12 mouse cellular contexts compared by ENCODE assay signal in genomic region chr17:46255147-46255546, GRCm38 (mm10). TPM values are rescaled to one million over a fixed set of nuclear protein-coding genes. Genes with fewer than 3 reads are reported as not detected.
DNase-seq lines count a peak whose midpoint lies in the region; ATAC-seq and TF ChIP-seq lines count a peak whose summit lies in the region.
"Had no signal": no experiment of that assay in that cellular context is flagged by ENCODE, and none has a peak within 500 bp of the region (broad histone marks: within the 10 kb centered on the region; RNA-seq: fewer than 3 reads in every experiment).

No protein-coding gene starts in this region.

- H3K27ac ChIP-seq in cortical plate, adult 2 months (ENCODE audit: insufficient read depth, low read length), result no peak overlapping the region
- H3K27ac ChIP-seq in hindbrain, embryonic 10.5 days, result no peak overlapping the region
- H3K27ac ChIP-seq in midbrain, embryonic 11.5 days (ENCODE audit: low read depth, low read length), result no peak overlapping the region
- H3K27ac ChIP-seq: kidney, postnatal 0 days; liver, embryonic 13.5 days had no signal

- H3K27me3 ChIP-seq in hindbrain, embryonic 10.5 days (ENCODE audit: insufficient read depth, poor library complexity, severe bottlenecking), result peaks cover 29% of the 10 kb centered on the region
- H3K27me3 ChIP-seq in midbrain, embryonic 11.5 days (ENCODE audit: control insufficient read depth, insufficient read depth, low read length), result peaks cover 11% of the 10 kb centered on the region; the same call in 1 of the 2 replicates

- WGBS in hindbrain, embryonic 10.5 days, result 35% methylated on average over 6 of the region's 6 CpGs
- WGBS in midbrain, embryonic 11.5 days, result 33% methylated on average over 6 of the region's 6 CpGs

- H3K9me3 ChIP-seq in hindbrain, embryonic 10.5 days, result 0 out of 2 replicates have a peak, but pooled peaks cover 4% of the 10 kb centered on the region
- no peaks in the 10 kb centered on the region for H3K9me3 ChIP-seq in midbrain, embryonic 11.5 days (ENCODE audit: control insufficient read depth, low read length)
- H3K9me3 ChIP-seq: liver, embryonic 13.5 days had no signal

- TF ChIP-seq POLR2A in cortical plate, adult 2 months (IDR thresholded peaks at IDR 0.05; ENCODE audit: extremely low read depth, insufficient read depth, low read length), result no peak

- peak overlapping the region; percentile 98; the same call in 1 of the 2 replicates for H3K4me2 ChIP-seq in midbrain, embryonic 11.5 days

- intact Hi-C loops in heart, postnatal 36 days (cut with DNase I), result no loop called here
- intact Hi-C loops in left cerebral cortex, postnatal 14 days (cut with DNase I), result no loop called here

- no peak for ATAC-seq in midbrain, embryonic 11.5 days (ENCODE audit: low FRiP score)

- TF ChIP-seq CTCF in cortical plate, adult 2 months (IDR thresholded peaks at IDR 0.05; ENCODE audit: extremely low read depth, insufficient read depth, low read length), result no peak

- no peak overlapping the region; the same call in 1 of the 2 replicates for H3K9ac ChIP-seq in midbrain, embryonic 11.5 days (ENCODE audit: low read length)

- peak; percentile 93 for DNase-seq in heart, adult 11 months
- DNase-seq in heart, postnatal 36 days, result no peak
- DNase-seq in hindbrain, embryonic 10.5 days (ENCODE audit: low spot score), result no peak
- peak; percentile 84 for DNase-seq in midbrain, embryonic 11.5 days (ENCODE audit: low spot score, missing footprints)
- no peak for DNase-seq in adrenal gland, postnatal 4 days (ENCODE audit: low spot score in 2 of 2)
- DNase-seq in ovary, postnatal 36 days (ENCODE audit: low spot score), result no peak
- DNase-seq in left cerebral cortex, postnatal 14 days (ENCODE audit: low spot score in 2 of 2), result no peak
- DNase-seq: heart, postnatal 14 days; liver, embryonic 13.5 days had no signal

- H3K4me3 ChIP-seq in cortical plate, adult 2 months (ENCODE audit: insufficient read depth, low read length), result peak overlapping the region; percentile 78
- peak overlapping the region; percentile 80; the same call in 1 of the 2 replicates for H3K4me3 ChIP-seq in hindbrain, embryonic 10.5 days
- H3K4me3 ChIP-seq in midbrain, embryonic 11.5 days (ENCODE audit: low read depth, low read length), result no peak overlapping the region

- peaks cover 63% of the 10 kb centered on the region for H3K36me3 ChIP-seq in hindbrain, embryonic 10.5 days
- H3K36me3 ChIP-seq in midbrain, embryonic 11.5 days (ENCODE audit: control insufficient read depth, insufficient read depth, low read length), result peaks cover 28% of the 10 kb centered on the region

- H3K4me1 ChIP-seq in cortical plate, adult 2 months (ENCODE audit: control insufficient read depth, insufficient read depth, low read length), result peaks cover 2% of the 10 kb centered on the region
- H3K4me1 ChIP-seq in hindbrain, embryonic 10.5 days (replicated peaks), result peaks cover 28% of the 10 kb centered on the region
- H3K4me1 ChIP-seq in midbrain, embryonic 11.5 days (ENCODE audit: control insufficient read depth, insufficient read depth, low read length), result peaks cover 7% of the 10 kb centered on the region

RNA-seq across cellular contexts. Expression of gene Lrrc73, which starts 1.8 kb away (rescaled TPM):
- under 1 TPM; 0.22 to 0.30 TPM for total RNA-seq in heart, postnatal 36 days (2021)
- 68.4 and 70.5 TPM in 2 replicates for polyA plus RNA-seq in cortical plate, adult 2 months (2012; rRNA removed)
- polyA plus RNA-seq in hindbrain, embryonic 10.5 days (2016; fragmentation: Nextera tagmentation; extraction: Ambion mirVana), result 2.0 and 3.8 TPM in 2 replicates
- polyA plus RNA-seq in midbrain, embryonic 11.5 days (2014; fragmentation: Nextera tagmentation; extraction: Ambion mirVana), result 2.9 and 3.4 TPM in 2 replicates
- 1 to 10 TPM; 6.3 to 7.3 TPM for total RNA-seq in adrenal gland, postnatal 4 days (2021)
- 10 to 100 TPM; 91.0 to 98.8 TPM for total RNA-seq in left cerebral cortex, postnatal 14 days (2021)

RNA-seq across cellular contexts. Expression of gene Yipf3, which starts 7.3 kb away (rescaled TPM):
- 10 to 100 TPM; 83.3 to 86.2 TPM for total RNA-seq in heart, postnatal 36 days (2021)
- polyA plus RNA-seq in cortical plate, adult 2 months (2012; rRNA removed), result 91.5 and 92.5 TPM in 2 replicates
- 73.1 and 85.0 TPM in 2 replicates for polyA plus RNA-seq in hindbrain, embryonic 10.5 days (2016; fragmentation: Nextera tagmentation; extraction: Ambion mirVana)
- polyA plus RNA-seq in midbrain, embryonic 11.5 days (2014; fragmentation: Nextera tagmentation; extraction: Ambion mirVana), result 57.9 and 67.6 TPM in 2 replicates
- 100 to 1,000 TPM; 137 to 139 TPM for total RNA-seq in adrenal gland, postnatal 4 days (2021)
- 10 to 100 TPM; 82.1 to 99.3 TPM for total RNA-seq in left cerebral cortex, postnatal 14 days (2021)

RNA-seq across cellular contexts. Expression of gene Polr1c, which starts 7.3 kb away (rescaled TPM):
- total RNA-seq in heart, postnatal 36 days (2021), result 10 to 100 TPM; 22.2 to 25.1 TPM
- 45.4 and 47.2 TPM in 2 replicates for polyA plus RNA-seq in cortical plate, adult 2 months (2012; rRNA removed)
- 107 and 135 TPM in 2 replicates for polyA plus RNA-seq in hindbrain, embryonic 10.5 days (2016; fragmentation: Nextera tagmentation; extraction: Ambion mirVana)
- polyA plus RNA-seq in midbrain, embryonic 11.5 days (2014; fragmentation: Nextera tagmentation; extraction: Ambion mirVana), result 108 and 114 TPM in 2 replicates
- 100 to 1,000 TPM; 101 to 108 TPM for total RNA-seq in adrenal gland, postnatal 4 days (2021)
- total RNA-seq in left cerebral cortex, postnatal 14 days (2021), result 10 to 100 TPM; 34.0 to 35.2 TPM

RNA-seq across cellular contexts. Expression of gene Tjap1, which starts 27.7 kb away (rescaled TPM):
- total RNA-seq in heart, postnatal 36 days (2021), result 10 to 100 TPM; 33.8 to 43.6 TPM
- polyA plus RNA-seq in cortical plate, adult 2 months (2012; rRNA removed), result 60.2 and 62.8 TPM in 2 replicates
- 60.1 and 67.3 TPM in 2 replicates for polyA plus RNA-seq in hindbrain, embryonic 10.5 days (2016; fragmentation: Nextera tagmentation; extraction: Ambion mirVana)
- polyA plus RNA-seq in midbrain, embryonic 11.5 days (2014; fragmentation: Nextera tagmentation; extraction: Ambion mirVana), result 43.8 and 51.0 TPM in 2 replicates
- total RNA-seq in adrenal gland, postnatal 4 days (2021), result 10 to 100 TPM; 68.8 to 75.3 TPM
- total RNA-seq in left cerebral cortex, postnatal 14 days (2021), result 10 to 100 TPM; 39.1 to 44.9 TPM

RNA-seq across cellular contexts. Expression of gene Dlk2, which starts 42.1 kb away (rescaled TPM):
- under 1 TPM; 0.39 to 0.60 TPM for total RNA-seq in heart, postnatal 36 days (2021)
- polyA plus RNA-seq in cortical plate, adult 2 months (2012; rRNA removed), result 127 and 136 TPM in 2 replicates
- polyA plus RNA-seq in hindbrain, embryonic 10.5 days (2016; fragmentation: Nextera tagmentation; extraction: Ambion mirVana), result 1.4 and 1.5 TPM in 2 replicates
- polyA plus RNA-seq in midbrain, embryonic 11.5 days (2014; fragmentation: Nextera tagmentation; extraction: Ambion mirVana), result 0.30 and 0.42 TPM in 2 replicates
- total RNA-seq in adrenal gland, postnatal 4 days (2021), result 1 to 10 TPM in 1 of 2 experiments, under 1 TPM in 1; 0.54 to 1.7 TPM
- total RNA-seq in left cerebral cortex, postnatal 14 days (2021), result 10 to 100 TPM; 61.2 to 65.1 TPM
- polyA plus RNA-seq: G1E had no signal

Comparison
In these comparisons a context has a peak if more than half of its experiments do, and no peak if none do; other contexts are left out.
1. DNase-seq: peak in heart, adult 11 months (single experiment) and midbrain, embryonic 11.5 days (single experiment); none in heart, postnatal 36 days (0 of 2), hindbrain, embryonic 10.5 days (single experiment), adrenal gland, postnatal 4 days (0 of 2), ovary, postnatal 36 days (single experiment) and left cerebral cortex, postnatal 14 days (0 of 2).
2. RNA of gene Lrrc73, which starts 1.8 kb away (total RNA-seq): 91.0 to 98.8 TPM in left cerebral cortex, postnatal 14 days; 6.3 to 7.3 TPM in adrenal gland, postnatal 4 days and 0.22 to 0.30 TPM in heart, postnatal 36 days; every median in the first group is over 10 times any median in the second.